Mouse (Mus musculus) erythroblast, adult 5-6 weeks (primary cell): ENCODE measurements around the gene Tmem98. TPM values are rescaled to one million over a fixed set of nuclear protein-coding genes. Genes with fewer than 3 reads are reported as not detected.

ENCODE experiments used
- ATAC-seq: replicated peaks from 2 replicates; pipeline ENCODE4 v1.8.0; 2016; ENCODE audit warnings: moderate number of reproducible peaks, mild to moderate bottlenecking, moderate TSS enrichment, inconsistent platforms; ENCODE audit not compliant: poor library complexity, low FRiP score, severe bottlenecking
- total RNA-seq, 2 experiments: library from RNA; stranded (forward) in 1 of 2; stranded (reverse) in 1 of 2; fragments of 150-400 nt in 1 of 2; fragments of 200-764, 138-1000 nt in 1 of 2; gene quantifications; 2 replicates each; pipeline versions ENCODE4 v1.2.3 to v1.2.4; 2015 to 2017; ENCODE audit warnings: low replicate concordance in 2 of 2

Gene Tmem98
- total RNA-seq, 2 experiments from 2014 or later = not detected

DNA sequence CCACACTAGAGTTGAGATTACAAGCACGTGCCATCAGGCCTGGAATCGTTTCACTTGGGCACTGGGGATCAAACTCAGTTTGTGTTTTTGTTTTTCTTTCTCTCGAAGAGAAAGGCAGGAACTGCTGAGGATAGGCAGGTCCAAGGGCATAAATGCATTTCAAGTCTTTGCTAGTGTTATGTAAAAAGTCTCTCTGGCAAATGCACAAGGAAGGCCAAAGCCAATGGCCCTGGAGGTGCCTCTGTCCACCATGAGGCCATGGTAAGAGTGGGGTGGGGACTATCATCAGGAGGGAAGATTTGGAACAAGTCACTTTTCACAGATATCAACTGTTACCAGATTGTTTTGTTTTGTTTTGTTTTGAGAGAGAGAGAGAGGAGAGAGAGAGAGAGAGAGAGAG lies 36.1 kb downstream of the Tmem98 start:
- no peak for ATAC-seq

DNA sequence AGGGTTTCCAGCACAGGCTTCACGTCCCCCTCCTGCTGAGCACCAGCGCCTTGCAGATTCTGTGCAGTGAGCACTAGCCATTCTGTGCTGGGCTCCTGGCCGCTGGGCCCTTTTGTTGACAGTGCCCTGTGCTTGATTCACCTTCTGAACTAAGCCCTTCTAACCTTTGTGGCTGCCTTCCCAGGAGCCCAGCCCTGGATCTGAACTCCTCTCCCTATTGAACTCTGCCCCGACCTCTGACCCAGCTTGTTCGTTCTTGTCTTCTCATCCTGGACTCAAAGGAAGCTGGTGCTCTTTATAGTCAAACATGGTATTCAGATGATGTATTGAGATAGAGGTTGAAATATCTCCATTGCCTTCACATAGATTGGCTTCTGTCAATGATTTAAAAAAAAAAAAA lies 38.2 kb downstream of the Tmem98 start:
- no peak for ATAC-seq

DNA sequence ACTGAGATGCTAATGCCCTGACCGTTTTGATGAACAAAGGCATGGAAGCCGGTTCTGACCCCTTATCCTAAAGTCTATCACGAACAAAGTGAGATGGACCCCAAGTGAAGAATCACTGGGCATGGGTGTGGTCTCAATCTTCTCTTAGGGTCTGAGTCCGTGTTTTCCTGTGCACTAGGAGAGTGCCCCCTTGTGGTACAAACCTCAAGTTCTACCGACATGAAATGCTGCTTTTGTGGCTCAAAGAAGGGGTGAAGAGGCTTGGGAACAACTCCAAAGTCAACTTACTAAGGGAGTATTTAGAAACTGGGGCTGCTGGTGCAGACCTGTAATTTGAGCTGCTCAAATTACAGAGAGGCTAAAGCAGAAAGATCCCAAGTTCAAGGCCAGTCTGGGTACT lies 41.9 kb downstream of the Tmem98 start:
- no peak for ATAC-seq

DNA sequence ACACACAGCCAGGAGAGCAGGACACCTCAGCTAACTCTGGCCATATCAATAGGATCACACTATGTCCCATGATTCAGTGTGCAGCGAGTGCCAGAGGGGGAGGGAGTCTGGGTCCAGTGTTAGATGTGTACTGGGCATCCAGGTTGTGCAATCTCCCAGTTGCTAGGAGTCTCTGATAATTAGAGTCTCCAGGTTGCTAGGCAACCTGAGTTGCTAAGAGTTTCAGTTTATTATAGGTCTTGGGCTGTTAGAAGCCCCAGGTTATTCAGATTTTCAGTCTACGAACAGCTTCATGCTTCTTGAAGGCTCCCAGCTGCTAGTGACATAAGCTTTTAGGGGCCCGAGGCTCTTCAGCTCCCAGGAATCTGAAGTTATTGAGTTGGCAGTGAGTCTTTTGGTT lies 43.0 kb downstream of the Tmem98 start:
- no peak for ATAC-seq

DNA sequence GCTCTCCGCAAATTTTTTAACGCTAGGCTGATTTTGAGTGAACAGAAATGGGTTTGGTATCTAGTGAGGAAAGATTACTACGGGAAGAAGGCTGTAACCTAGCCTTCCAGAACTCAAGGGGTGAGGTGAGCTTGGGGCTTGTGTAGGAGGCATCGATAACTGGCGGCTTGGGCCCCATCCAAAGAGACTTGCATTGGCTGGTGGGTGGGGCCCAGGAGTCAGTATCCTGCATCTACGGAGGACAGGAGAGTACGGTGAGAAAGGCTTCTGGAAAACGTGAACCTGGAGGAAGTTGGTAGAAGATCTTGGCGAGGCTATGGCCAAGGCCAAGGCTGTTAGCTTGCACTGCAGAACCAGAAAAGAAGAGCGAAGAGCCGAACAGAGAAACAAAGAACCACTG lies 44.5 kb downstream of the Tmem98 start:
- ATAC-seq = no peak

DNA sequence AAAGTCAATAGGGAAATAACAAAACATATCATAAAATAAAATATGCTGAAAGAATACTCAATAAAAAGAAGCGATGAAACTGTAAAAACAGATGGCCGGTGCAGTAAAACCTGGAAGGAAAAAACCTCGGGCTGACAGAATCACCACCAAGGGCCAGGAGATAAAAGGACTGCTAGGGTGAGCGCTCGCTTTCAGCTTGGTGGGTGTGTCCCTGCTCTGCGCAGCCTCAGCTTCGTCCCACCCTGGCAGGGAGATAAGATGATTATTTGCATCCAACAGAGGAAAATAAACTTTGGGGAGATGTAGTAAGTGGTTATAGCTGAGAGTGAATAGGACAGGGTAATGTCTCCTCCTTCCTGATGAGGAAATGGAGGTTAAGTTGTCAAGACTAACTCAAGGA lies 44.9 kb downstream of the Tmem98 start:
- ATAC-seq = no peak

DNA sequence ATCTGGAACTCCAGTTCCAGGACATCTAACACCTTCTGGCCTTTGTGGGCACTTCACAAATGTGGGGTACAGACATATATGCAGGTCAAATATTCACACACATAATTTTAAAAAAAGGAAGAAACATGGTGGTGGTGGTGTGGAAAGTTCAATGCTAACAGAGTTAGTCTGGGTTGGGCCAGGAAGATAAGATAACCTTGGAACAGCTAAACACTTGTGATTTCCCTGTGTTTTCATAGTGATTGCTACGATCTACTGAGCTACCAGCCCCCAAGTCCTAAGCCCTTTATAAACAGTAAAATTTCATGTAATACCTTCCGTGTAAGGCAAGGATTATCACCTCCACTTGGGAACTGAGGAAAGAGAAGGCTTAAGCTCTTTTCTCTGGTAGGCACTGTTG lies 46.9 kb downstream of the Tmem98 start:
- ATAC-seq = no peak

DNA sequence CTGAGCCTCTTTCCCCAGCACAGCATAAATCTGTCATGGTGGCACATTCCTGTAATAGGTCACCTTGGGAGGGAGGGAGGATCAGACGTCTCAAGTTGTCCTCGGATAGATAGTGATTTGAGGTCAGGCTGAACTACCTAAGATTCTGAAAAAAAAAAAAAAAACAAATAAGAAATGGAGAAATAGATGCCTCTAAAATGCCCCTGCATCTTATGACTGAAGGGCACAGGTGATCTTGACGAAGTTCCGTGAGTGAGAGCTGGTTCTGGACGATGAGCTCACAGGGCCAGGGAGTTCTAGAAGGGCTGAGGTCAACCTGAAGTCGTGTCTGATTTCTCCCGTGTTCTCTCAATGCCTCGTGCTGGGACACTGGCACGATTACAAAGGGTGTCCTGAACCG lies 48.1 kb downstream of the Tmem98 start, which contains the start of gene Spaca3:
TSS of gene Spaca3 (plus strand) at position 301 of the 400 bp plus-strand sequence.
- no peak for ATAC-seq

DNA sequence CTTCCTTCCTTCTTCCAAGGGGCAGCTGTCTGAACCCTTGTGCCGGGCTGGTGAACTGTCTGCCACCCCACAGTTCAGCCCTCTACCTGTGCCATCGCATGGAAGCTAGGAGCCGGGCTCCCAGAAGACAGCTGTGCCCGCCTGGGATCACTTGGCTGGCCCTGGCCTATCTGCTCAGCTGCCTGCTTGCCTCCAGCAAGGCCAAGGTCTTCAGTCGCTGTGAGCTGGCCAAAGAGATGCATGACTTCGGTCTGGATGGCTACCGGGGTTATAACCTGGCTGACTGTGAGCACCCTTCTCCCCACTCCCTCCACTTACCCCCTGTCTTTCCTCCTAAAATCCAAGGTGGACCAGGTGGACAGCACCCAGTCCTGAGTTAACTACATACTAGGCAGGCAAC lies 53.0 kb downstream of the Tmem98 start:
- ATAC-seq = no peak

DNA sequence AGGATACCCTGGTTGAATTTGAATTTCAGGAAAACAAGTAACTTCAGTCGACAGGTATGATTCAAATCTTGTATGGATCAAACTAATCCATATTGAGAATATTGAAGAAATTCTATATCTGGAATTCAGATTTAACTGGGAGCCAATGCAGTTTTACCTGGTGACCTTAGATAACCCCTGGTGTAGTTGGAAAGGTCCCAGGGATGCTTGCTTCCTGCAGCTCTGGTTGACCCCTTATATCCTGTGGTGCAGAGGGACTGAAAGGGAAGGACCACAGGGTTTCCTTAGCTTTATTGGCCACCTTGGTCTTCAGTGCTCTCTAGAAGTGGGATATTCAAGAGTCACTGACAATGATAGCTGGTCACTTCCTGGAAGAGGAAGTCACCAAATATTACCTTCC lies 58.1 kb downstream of the Tmem98 start:
- ATAC-seq = no peak

Other genes starting within 250 kb of the Tmem98 start
- 64.4 and 69.2 TPM in 2 replicates for gene Myo1d, start 30.1 kb upstream of the Tmem98 start, total RNA-seq (2015; ENCODE audit: low replicate concordance)
- gene Myo1d, start 30.1 kb upstream of the Tmem98 start, total RNA-seq (2017; ENCODE audit: low replicate concordance) = 74.5 and 89.8 TPM in 2 replicates
- not detected in 2 replicates for gene Spaca3, start 48.2 kb downstream of the Tmem98 start, total RNA-seq (2015; ENCODE audit: low replicate concordance)
- gene Spaca3, start 48.2 kb downstream of the Tmem98 start, total RNA-seq (2017; ENCODE audit: low replicate concordance) = not detected in 2 replicates